Mouse (Mus musculus) stomach, postnatal 0 days (tissue): ENCODE measurements at regions not wholly inside any gene's neighbourhood (a gene's known extent, or its start where the extent isn't known, plus 50 kb on each side); places are given as distances from the start of the nearest gene placed in this dataset.

Source experiments
- CTCF ChIP-seq: IDR thresholded peaks from 2 replicates; pipeline ENCODE4 v1.5.1; 2016; ENCODE audit warnings: antibody characterized with exemption, low read depth, mild to moderate bottlenecking, moderate library complexity
- EP300 ChIP-seq: optimal IDR thresholded peaks from 2 replicates; pipeline ENCODE3; 2016; ENCODE audit warnings: antibody characterized with exemption

DNA sequence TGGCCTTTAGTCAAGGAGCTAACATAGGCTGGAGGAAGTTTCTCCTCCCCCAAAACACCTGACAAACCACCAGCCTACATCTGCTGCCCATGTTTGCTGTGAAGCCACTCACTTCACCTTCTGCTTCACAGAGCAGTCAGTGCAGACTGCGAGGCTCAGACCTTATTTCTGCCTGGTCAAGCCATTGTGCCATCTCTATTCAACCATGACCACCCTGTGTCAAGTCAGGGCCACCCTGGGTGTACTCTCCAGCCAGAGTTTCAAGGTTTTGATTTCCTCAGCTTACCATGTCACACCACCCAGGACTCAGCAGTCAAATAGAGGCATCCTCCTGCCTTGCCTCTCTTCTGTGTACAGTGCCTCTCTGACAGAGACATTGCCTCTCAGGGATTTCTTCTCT, 152.6 kb downstream of the Foxa2 start:
- no peak for TF ChIP-seq CTCF
- no peak for TF ChIP-seq EP300
